Mouse (Mus musculus): Measurements from ENCODE around the gene Nacad. TPM values are rescaled to one million over a fixed set of nuclear protein-coding genes. Genes with fewer than 3 reads are reported as not detected.
"Not testable (repeated sequence)": the region's sequence is repeated elsewhere in the genome, so short reads cannot be mapped to it uniquely, and the experiment has no call there.

Gene Nacad
- polyA plus RNA-seq (2014; fragmentation: Nextera tagmentation; extraction: Ambion mirVana) = 2.5 and 2.7 TPM in 2 replicates

- Histone ChIP-seq H3K9ac (peak within 1 kb of the TSS; percentile 31; the same call in 1 of the 2 replicates), H3K4me1 (ENCODE audit: insufficient read depth) (peaks cover 7% of the 10 kb centered on the region), H3K27me3 (ENCODE audit: insufficient read depth, low read length) (peaks cover 24% of the 10 kb centered on the region), H3K4me3 (ENCODE audit: low read depth, low read length) (peak within 1 kb of the TSS; percentile 29), H3K4me2 (peak within 1 kb of the TSS; percentile 60), H3K36me3 (ENCODE audit: insufficient read depth) (peaks cover 5% of the 10 kb centered on the region; the same call in 1 of the 2 replicates), H3K27ac (ENCODE audit: low read depth) (no peak within 1 kb of the TSS), H3K9me3 (ENCODE audit: low read depth, low read length) (no peaks in the 10 kb centered on the region)
- DNase-seq (peak; percentile 60), ATAC-seq (ENCODE audit: insufficient read depth) (peak; percentile 42)
- WGBS = 6% methylated on average over 31 of the region's 41 CpGs
- TF ChIP-seq CTCF (IDR thresholded peaks at IDR 0.05; ENCODE audit: low read depth) = no peak
Observed at GRCm38 (mm10) chr11:6605491-6606399, at the start of gene Nacad. TSS of gene Nacad (minus strand) at chr11:6606053.

- H3K27ac ChIP-seq (ENCODE audit: low read depth) = no peak overlapping the region
- H3K9me3 ChIP-seq (ENCODE audit: low read depth, low read length) = no peaks in the 10 kb centered on the region
- no peaks in the 10 kb centered on the region for H3K27me3 ChIP-seq (ENCODE audit: insufficient read depth, low read length)
- H3K4me1 ChIP-seq (ENCODE audit: insufficient read depth) = no peaks in the 10 kb centered on the region
- peak; percentile 63 for ATAC-seq (ENCODE audit: insufficient read depth)
- WGBS = 3% methylated on average over 2 of the region's 2 CpGs
- no peak overlapping the region for H3K4me2 ChIP-seq
- H3K36me3 ChIP-seq (ENCODE audit: insufficient read depth) = no peaks in the 10 kb centered on the region
- no peak overlapping the region for H3K9ac ChIP-seq
- peak; percentile 96 for DNase-seq
- H3K4me3 ChIP-seq (ENCODE audit: low read depth, low read length) = no peak overlapping the region
- peak; percentile 90 for TF ChIP-seq CTCF (IDR thresholded peaks at IDR 0.05; ENCODE audit: low read depth)
Observed at GRCm38 (mm10) chr11:6654903-6655302, 49.0 kb upstream of the Nacad start.

DNA sequence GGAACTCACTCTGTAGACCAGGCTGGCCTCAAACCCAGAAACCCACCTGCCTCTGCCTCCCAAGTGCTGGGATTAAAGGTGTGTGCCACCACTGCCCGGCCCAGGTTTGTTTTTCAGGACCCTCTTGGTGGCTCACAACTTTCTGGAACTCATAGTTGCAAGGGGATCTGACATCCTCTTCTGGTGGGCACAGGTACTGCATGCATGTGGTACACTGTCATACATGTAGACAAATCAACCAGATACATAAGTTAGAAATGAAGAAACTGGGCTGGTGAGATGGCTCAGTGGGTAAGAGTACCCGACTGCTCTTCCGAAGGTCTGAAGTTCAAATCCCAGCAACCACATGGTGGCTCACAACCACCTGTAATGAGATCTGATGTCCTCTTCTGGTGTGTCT lies 47.1 kb upstream of the Nacad start:
- not testable (repeated sequence) for H3K4me1 ChIP-seq (ENCODE audit: insufficient read depth); H3K9ac ChIP-seq; H3K4me2 ChIP-seq; H3K27me3 ChIP-seq (ENCODE audit: insufficient read depth, low read length); DNase-seq; H3K27ac ChIP-seq (ENCODE audit: low read depth); H3K9me3 ChIP-seq (ENCODE audit: low read depth, low read length); H3K4me3 ChIP-seq (ENCODE audit: low read depth, low read length); ATAC-seq (ENCODE audit: insufficient read depth); H3K36me3 ChIP-seq (ENCODE audit: insufficient read depth)
- 84% methylated on average over 3 of the region's 3 CpGs for WGBS
- TF ChIP-seq CTCF (IDR thresholded peaks at IDR 0.05; ENCODE audit: low read depth) = peak; percentile 60

- Histone ChIP-seq H3K4me2 (no peak overlapping the region), H3K9me3 (ENCODE audit: low read depth, low read length) (no peaks in the 10 kb centered on the region), H3K9ac (no peak overlapping the region), H3K4me1 (ENCODE audit: insufficient read depth) (no peaks in the 10 kb centered on the region), H3K4me3 (ENCODE audit: low read depth, low read length) (no peak overlapping the region), H3K27me3 (ENCODE audit: insufficient read depth, low read length) (no peaks in the 10 kb centered on the region), H3K36me3 (ENCODE audit: insufficient read depth) (no peaks in the 10 kb centered on the region), H3K27ac (ENCODE audit: low read depth) (no peak overlapping the region)
- WGBS = 57% methylated on average over 7 of the region's 7 CpGs
- no peak for DNase-seq
- TF ChIP-seq CTCF (IDR thresholded peaks at IDR 0.05; ENCODE audit: low read depth) = no peak
- no peak for ATAC-seq (ENCODE audit: insufficient read depth)
Observed at GRCm38 (mm10) chr11:6650519-6650918, 44.7 kb upstream of the Nacad start.

GRCm38 (mm10) chr11:6647831-6648724 lies 42.2 kb upstream of the Nacad start:
- Histone ChIP-seq H3K4me1 (ENCODE audit: insufficient read depth) (no peaks in the 10 kb centered on the region), H3K4me3 (ENCODE audit: low read depth, low read length) (no peak overlapping the region), H3K27me3 (ENCODE audit: insufficient read depth, low read length) (no peaks in the 10 kb centered on the region), H3K27ac (ENCODE audit: low read depth) (no peak overlapping the region), H3K36me3 (ENCODE audit: insufficient read depth) (no peaks in the 10 kb centered on the region), H3K4me2 (no peak overlapping the region), H3K9me3 (ENCODE audit: low read depth, low read length) (no peaks in the 10 kb centered on the region), H3K9ac (no peak overlapping the region)
- TF ChIP-seq CTCF (IDR thresholded peaks at IDR 0.05; ENCODE audit: low read depth) = no peak
- WGBS = 48% methylated on average over 9 of the region's 9 CpGs
- no peak for DNase-seq
- no peak for ATAC-seq (ENCODE audit: insufficient read depth)

- H3K4me3 ChIP-seq (ENCODE audit: low read depth, low read length) = no peak overlapping the region
- H3K4me2 ChIP-seq = no peak overlapping the region
- no peaks in the 10 kb centered on the region for H3K9me3 ChIP-seq (ENCODE audit: low read depth, low read length)
- no peaks in the 10 kb centered on the region for H3K36me3 ChIP-seq (ENCODE audit: insufficient read depth)
- no peak overlapping the region for H3K9ac ChIP-seq
- no peaks in the 10 kb centered on the region for H3K4me1 ChIP-seq (ENCODE audit: insufficient read depth)
- H3K27me3 ChIP-seq (ENCODE audit: insufficient read depth, low read length) = no peaks in the 10 kb centered on the region
- TF ChIP-seq CTCF (IDR thresholded peaks at IDR 0.05; ENCODE audit: low read depth) = no peak
- 74% methylated on average over 6 of the region's 6 CpGs for WGBS
- DNase-seq = no peak
- no peak for ATAC-seq (ENCODE audit: insufficient read depth)
- no peak overlapping the region for H3K27ac ChIP-seq (ENCODE audit: low read depth)
Observed at GRCm38 (mm10) chr11:6644566-6644965, 38.7 kb upstream of the Nacad start.

- Histone ChIP-seq H3K27me3 (ENCODE audit: insufficient read depth, low read length) (no peaks in the 10 kb centered on the region), H3K36me3 (ENCODE audit: insufficient read depth) (no peaks in the 10 kb centered on the region), H3K4me3 (ENCODE audit: low read depth, low read length) (no peak overlapping the region), H3K4me2 (no peak overlapping the region), H3K27ac (ENCODE audit: low read depth) (no peak overlapping the region), H3K9ac (no peak overlapping the region), H3K4me1 (ENCODE audit: insufficient read depth) (no peaks in the 10 kb centered on the region), H3K9me3 (ENCODE audit: low read depth, low read length) (no peaks in the 10 kb centered on the region)
- ATAC-seq (ENCODE audit: insufficient read depth) = no peak
- WGBS = 75% methylated on average over 6 of the region's 6 CpGs
- DNase-seq = no peak
- TF ChIP-seq CTCF (IDR thresholded peaks at IDR 0.05; ENCODE audit: low read depth) = no peak
Observed at GRCm38 (mm10) chr11:6639072-6639471, 33.2 kb upstream of the Nacad start.

All from lung, embryonic 14.5 days (tissue).